Mouse (Mus musculus) embryonic facial prominence, embryonic 13.5 days (tissue): ENCODE measurements around the gene Brsk1. TPM values are rescaled to one million over a fixed set of nuclear protein-coding genes. Genes with fewer than 3 reads are reported as not detected.
A peak's percentile ranks its signal among the peaks of the same experiment; 100 is the strongest.

ENCODE experiments used
- ATAC-seq: fragments of 200-750 bp; cut with Nextera tagmentation; 2 replicates; pipeline ENCODE4 v1.8.0; 2017; ENCODE audit warnings: low read depth; ENCODE audit not compliant: insufficient number of reproducible peaks, insufficient read depth, low FRiP score, low TSS enrichment
- H3K27ac ChIP-seq: fragments of 300-500 bp; sonication (generic); 2 replicates; pipeline ENCODE4 v1.5.1; 2015; ENCODE audit warnings: moderate library complexity, mild to moderate bottlenecking, inconsistent platforms
- H3K27me3 ChIP-seq: fragments of 300-500 bp; sonication (generic); 2 replicates; pipeline ENCODE4 v1.6.1; 2015; ENCODE audit warnings: mild to moderate bottlenecking, inconsistent platforms
- H3K36me3 ChIP-seq: fragments of 300-500 bp; sonication (generic); 2 replicates; pipeline ENCODE4 v1.6.1; 2015; ENCODE audit warnings: mild to moderate bottlenecking, inconsistent platforms
- H3K4me1 ChIP-seq: fragments of 300-500 bp; sonication (generic); 2 replicates; pipeline ENCODE4 v1.6.1; 2015; ENCODE audit warnings: inconsistent platforms
- H3K4me2 ChIP-seq: fragments of 300-500 bp; sonication (generic); 2 replicates; pipeline ENCODE4 v1.6.1; 2015; ENCODE audit warnings: moderate library complexity, mild to moderate bottlenecking, inconsistent platforms
- H3K4me3 ChIP-seq: fragments of 300-500 bp; sonication (generic); 2 replicates; pipeline ENCODE4 v1.5.1; 2015; ENCODE audit warnings: mild to moderate bottlenecking, inconsistent platforms
- H3K9ac ChIP-seq: fragments of 300-500 bp; sonication (generic); 2 replicates; pipeline ENCODE4 v1.6.1; 2015; ENCODE audit warnings: mild to moderate bottlenecking, inconsistent platforms
- H3K9me3 ChIP-seq: fragments of 300-500 bp; sonication (generic); 2 replicates; pipeline ENCODE4 v1.6.1; 2016; ENCODE audit warnings: inconsistent platforms
- WGBS: fragments of 180-500 bp; shearing (Covaris S2); methylation state at CpG from one replicate; pipeline ENCODE4 v1.1.7; 2015; ENCODE audit warnings: mixed read lengths; 5-methylcytosine and 5-hydroxymethylcytosine counted together
- polyA plus RNA-seq: library from polyadenylated mRNA; unstranded; fragments of >200 nt; fragmentation: Nextera tagmentation; extraction: Ambion mirVana; gene quantifications from 2 replicates; pipeline ENCODE4 v1.2.1, GENCODE M21; 2015

Gene Brsk1
- polyA plus RNA-seq, 1 experiment from 2014 or later, result 3.1 TPM

GRCm38 (mm10) chr7:4703195-4703594 lies 12.8 kb downstream of the Brsk1 start:
- peaks cover 12% of the 10 kb centered on the region; the same call in 1 of the 2 replicates for H3K4me1 ChIP-seq
- H3K27ac ChIP-seq, result no peak overlapping the region
- no peak overlapping the region for H3K4me3 ChIP-seq
- H3K36me3 ChIP-seq, result peaks cover 83% of the 10 kb centered on the region
- H3K9ac ChIP-seq, result no peak overlapping the region
- H3K9me3 ChIP-seq, result no peaks in the 10 kb centered on the region
- no peak for ATAC-seq
- WGBS, result 94% methylated on average over 7 of the region's 7 CpGs
- H3K27me3 ChIP-seq, result no peaks in the 10 kb centered on the region
- no peak overlapping the region for H3K4me2 ChIP-seq

- no peak overlapping the region for H3K4me2 ChIP-seq
- 47% methylated on average over 18 of the region's 18 CpGs for WGBS
- no peaks in the 10 kb centered on the region for H3K9me3 ChIP-seq
- H3K9ac ChIP-seq, result no peak overlapping the region
- no peaks in the 10 kb centered on the region for H3K27me3 ChIP-seq
- H3K27ac ChIP-seq, result no peak overlapping the region
- no peak for ATAC-seq
- no peak overlapping the region for H3K4me3 ChIP-seq
- H3K36me3 ChIP-seq, result peaks cover 84% of the 10 kb centered on the region
- peaks cover 12% of the 10 kb centered on the region; the same call in 1 of the 2 replicates for H3K4me1 ChIP-seq
These were observed 14.7 kb downstream of the Brsk1 start for GRCm38 (mm10) chr7:4705098-4705497.

- no peak overlapping the region for H3K9ac ChIP-seq
- no peak overlapping the region for H3K4me3 ChIP-seq
- no peaks in the 10 kb centered on the region for H3K4me1 ChIP-seq
- no peak overlapping the region for H3K27ac ChIP-seq
- no peaks in the 10 kb centered on the region for H3K27me3 ChIP-seq
- 74% methylated on average over 3 of the region's 3 CpGs for WGBS
- peaks cover 92% of the 10 kb centered on the region for H3K36me3 ChIP-seq
- H3K4me2 ChIP-seq, result no peak overlapping the region
- H3K9me3 ChIP-seq, result no peaks in the 10 kb centered on the region
- ATAC-seq, result no peak
These were observed 22.2 kb downstream of the Brsk1 start for GRCm38 (mm10) chr7:4712594-4712993.

- Histone ChIP-seq H3K36me3 (peaks cover 51% of the 10 kb centered on the region), H3K27ac (no peak overlapping the region), H3K4me1 (no peaks in the 10 kb centered on the region), H3K9ac (no peak overlapping the region), H3K9me3 (no peaks in the 10 kb centered on the region), H3K27me3 (no peaks in the 10 kb centered on the region), H3K4me2 (no peak overlapping the region), H3K4me3 (no peak overlapping the region)
- ATAC-seq, result no peak
- 71% methylated on average over 6 of the region's 6 CpGs for WGBS
These were observed 26.6 kb downstream of the Brsk1 start for GRCm38 (mm10) chr7:4716955-4717354.

GRCm38 (mm10) chr7:4719276-4719675 lies 28.9 kb downstream of the Brsk1 start:
- no peaks in the 10 kb centered on the region for H3K4me1 ChIP-seq
- H3K27ac ChIP-seq, result no peak overlapping the region
- no peak overlapping the region for H3K9ac ChIP-seq
- H3K36me3 ChIP-seq, result peaks cover 28% of the 10 kb centered on the region
- no peak overlapping the region for H3K4me2 ChIP-seq
- no peak for ATAC-seq
- H3K9me3 ChIP-seq, result no peaks in the 10 kb centered on the region
- WGBS, result 88% methylated on average over 3 of the region's 3 CpGs
- H3K4me3 ChIP-seq, result no peak overlapping the region
- no peaks in the 10 kb centered on the region for H3K27me3 ChIP-seq

GRCm38 (mm10) chr7:4723508-4723907 lies 33.1 kb downstream of the Brsk1 start:
- H3K27me3 ChIP-seq, result no peaks in the 10 kb centered on the region
- H3K4me2 ChIP-seq, result peak overlapping the region; percentile 59
- 36% methylated on average over 12 of the region's 12 CpGs for WGBS
- H3K9me3 ChIP-seq, result no peaks in the 10 kb centered on the region
- H3K27ac ChIP-seq, result no peak overlapping the region
- peak overlapping the region; percentile 47; the same call in 1 of the 2 replicates for H3K9ac ChIP-seq
- H3K4me1 ChIP-seq, result no peaks in the 10 kb centered on the region
- no peak for ATAC-seq
- H3K4me3 ChIP-seq, result peak overlapping the region; percentile 34
- no peaks in the 10 kb centered on the region for H3K36me3 ChIP-seq

GRCm38 (mm10) chr7:4724359-4724758 lies 34.0 kb downstream of the Brsk1 start:
- H3K9me3 ChIP-seq, result no peaks in the 10 kb centered on the region
- H3K27me3 ChIP-seq, result no peaks in the 10 kb centered on the region
- no peak overlapping the region for H3K4me3 ChIP-seq
- 72% methylated on average over 3 of the region's 3 CpGs for WGBS
- no peak overlapping the region for H3K9ac ChIP-seq
- no peak overlapping the region for H3K4me2 ChIP-seq
- ATAC-seq, result no peak
- no peaks in the 10 kb centered on the region for H3K4me1 ChIP-seq
- no peak overlapping the region for H3K27ac ChIP-seq
- H3K36me3 ChIP-seq, result no peaks in the 10 kb centered on the region

GRCm38 (mm10) chr7:4725169-4725568 lies 34.8 kb downstream of the Brsk1 start, which contains the start of gene Tmem150b:
TSS of gene Tmem150b (minus strand) at chr7:4725249.
- Histone ChIP-seq H3K4me3 (no peak within 1 kb of the TSS), H3K36me3 (no peaks in the 10 kb centered on the region), H3K9ac (no peak within 1 kb of the TSS), H3K9me3 (no peaks in the 10 kb centered on the region), H3K4me2 (0 out of 2 replicates have a peak within 1 kb of the TSS, but pooled peaks have one; percentile 59), H3K27ac (no peak within 1 kb of the TSS), H3K27me3 (no peaks in the 10 kb centered on the region), H3K4me1 (no peaks in the 10 kb centered on the region)
- 74% methylated on average over 7 of the region's 7 CpGs for WGBS
- no peak for ATAC-seq

- no peak for ATAC-seq
- H3K36me3 ChIP-seq, result no peaks in the 10 kb centered on the region
- H3K27me3 ChIP-seq, result no peaks in the 10 kb centered on the region
- H3K4me2 ChIP-seq, result no peak overlapping the region
- H3K27ac ChIP-seq, result no peak overlapping the region
- H3K4me3 ChIP-seq, result no peak overlapping the region
- 0 out of 2 replicates have a peak overlapping the region, but pooled peaks have one; percentile 3 for H3K9ac ChIP-seq
- no peaks in the 10 kb centered on the region for H3K4me1 ChIP-seq
- H3K9me3 ChIP-seq, result no peaks in the 10 kb centered on the region
- WGBS, result 82% methylated on average over 5 of the region's 5 CpGs
These were observed 40.7 kb downstream of the Brsk1 start for GRCm38 (mm10) chr7:4731090-4731489.

GRCm38 (mm10) chr7:4732968-4733392 lies 42.6 kb downstream of the Brsk1 start:
- Histone ChIP-seq H3K27ac (no peak overlapping the region), H3K9me3 (no peaks in the 10 kb centered on the region), H3K4me2 (no peak overlapping the region), H3K4me3 (no peak overlapping the region), H3K4me1 (no peaks in the 10 kb centered on the region), H3K27me3 (no peaks in the 10 kb centered on the region), H3K36me3 (no peaks in the 10 kb centered on the region), H3K9ac (no peak overlapping the region)
- no peak for ATAC-seq
- 63% methylated on average over 6 of the region's 6 CpGs for WGBS

GRCm38 (mm10) chr7:4739041-4739543 lies 48.7 kb downstream of the Brsk1 start:
- H3K4me3 ChIP-seq, result peak overlapping the region; percentile 75
- ATAC-seq, result no peak
- H3K4me1 ChIP-seq, result peaks cover 24% of the 10 kb centered on the region
- no peaks in the 10 kb centered on the region for H3K27me3 ChIP-seq
- H3K4me2 ChIP-seq, result peak overlapping the region; percentile 65
- 52% methylated on average over 10 of the region's 10 CpGs for WGBS
- no peaks in the 10 kb centered on the region for H3K9me3 ChIP-seq
- peaks cover 22% of the 10 kb centered on the region for H3K36me3 ChIP-seq
- H3K9ac ChIP-seq, result peak overlapping the region; percentile 65
- H3K27ac ChIP-seq, result peak overlapping the region; percentile 86

- Histone ChIP-seq H3K27ac (peak within 1 kb of the TSS; percentile 92), H3K9me3 (no peaks in the 10 kb centered on the region), H3K27me3 (no peaks in the 10 kb centered on the region), H3K36me3 (peaks cover 27% of the 10 kb centered on the region), H3K4me3 (peak within 1 kb of the TSS; percentile 75), H3K4me2 (peak within 1 kb of the TSS; percentile 82), H3K4me1 (peaks cover 24% of the 10 kb centered on the region), H3K9ac (peak within 1 kb of the TSS; percentile 89)
- WGBS, result under 1% methylated on average over 38 of the region's 44 CpGs
- peak; percentile 99 for ATAC-seq
These were observed 49.3 kb downstream of the Brsk1 start, which contains the start of gene Kmt5c for GRCm38 (mm10) chr7:4739544-4740275. TSS of gene Kmt5c (plus strand) at chr7:4740115.
